Mouse (Mus musculus): ENCODE data around the gene Pafah2. TPM values are rescaled to one million over a fixed set of nuclear protein-coding genes. Genes with fewer than 3 reads are reported as not detected.

Gene Pafah2
- polyA plus RNA-seq, 2 experiments: 4.3 to 5.4 TPM

- H3K9ac ChIP-seq (replicated peaks): no peak overlapping the region
- DNase-seq (ENCODE audit: low read depth in 3 of 3, low spot score in 3 of 3) (no peak), ATAC-seq (ENCODE audit: insufficient read depth) (no peak)
- H3K4me3 ChIP-seq (ENCODE audit: insufficient read depth in 1 of 2, low read depth in 2 of 2, low read length in 2 of 2): no peak overlapping the region
- TF ChIP-seq CTCF (IDR thresholded peaks at IDR 0.05; ENCODE audit: low read depth) (no peak), EP300 (IDR thresholded peaks at IDR 0.05; ENCODE audit: low read depth) (no peak)
- H3K36me3 ChIP-seq (replicated peaks; ENCODE audit: control insufficient read depth, insufficient read depth, low read depth): no peaks in the 10 kb centered on the region
- H3K4me2 ChIP-seq (ENCODE audit: low read depth): no peak overlapping the region; the same call in 1 of the 2 replicates
- WGBS (ENCODE audit: insufficient replicate concordance): 57% methylated on average over 4 of the region's 4 CpGs
- no peak overlapping the region for H3K27ac ChIP-seq
- H3K27me3 ChIP-seq (ENCODE audit: control insufficient read depth, insufficient read depth, low read length): no peaks in the 10 kb centered on the region
- H3K9me3 ChIP-seq (ENCODE audit: control insufficient read depth, low read length): no peaks in the 10 kb centered on the region
- peaks cover 15 to 18% of the 10 kb centered on the region in 2 experiments for H3K4me1 ChIP-seq (replicated peaks; ENCODE audit: control insufficient read depth in 2 of 2, insufficient read depth in 2 of 2, low read length in 1 of 2)
These were observed 43.8 kb downstream of the Pafah2 start for GRCm38 (mm10) chr4:134439919-134440318.

GRCm38 (mm10) chr4:134442216-134442615, 46.1 kb downstream of the Pafah2 start:
- Histone ChIP-seq H3K9me3 (ENCODE audit: control insufficient read depth, low read length) (no peaks in the 10 kb centered on the region), H3K9ac (replicated peaks) (no peak overlapping the region), H3K4me2 (ENCODE audit: low read depth) (no peak overlapping the region), H3K4me1 (replicated peaks; ENCODE audit: control insufficient read depth in 2 of 2, insufficient read depth in 2 of 2, low read length in 1 of 2) (peaks cover 15 to 18% of the 10 kb centered on the region in 2 experiments), H3K27ac (no peak overlapping the region), H3K27me3 (ENCODE audit: control insufficient read depth, insufficient read depth, low read length) (no peaks in the 10 kb centered on the region), H3K4me3 (ENCODE audit: insufficient read depth in 1 of 2, low read depth in 2 of 2, low read length in 2 of 2) (no peak overlapping the region), H3K36me3 (replicated peaks; ENCODE audit: control insufficient read depth, insufficient read depth, low read depth) (no peaks in the 10 kb centered on the region)
- ATAC-seq (ENCODE audit: insufficient read depth) (no peak), DNase-seq (ENCODE audit: low read depth in 3 of 3, low spot score in 3 of 3) (no peak)
- WGBS (ENCODE audit: insufficient replicate concordance): 67% methylated on average over 4 of the region's 4 CpGs
- TF ChIP-seq EP300 (IDR thresholded peaks at IDR 0.05; ENCODE audit: low read depth): no peak
- no peak for TF ChIP-seq CTCF (IDR thresholded peaks at IDR 0.05; ENCODE audit: low read depth)

GRCm38 (mm10) chr4:134443589-134443988, 47.5 kb downstream of the Pafah2 start:
- no peak overlapping the region for H3K4me2 ChIP-seq (ENCODE audit: low read depth)
- TF ChIP-seq CTCF (IDR thresholded peaks at IDR 0.05; ENCODE audit: low read depth) (no peak), EP300 (IDR thresholded peaks at IDR 0.05; ENCODE audit: low read depth) (no peak)
- H3K9me3 ChIP-seq (ENCODE audit: control insufficient read depth, low read length): no peaks in the 10 kb centered on the region
- no peak overlapping the region for H3K9ac ChIP-seq (replicated peaks)
- DNase-seq (ENCODE audit: low read depth in 3 of 3, low spot score in 3 of 3) (no peak), ATAC-seq (ENCODE audit: insufficient read depth) (no peak)
- peaks cover 15 to 18% of the 10 kb centered on the region in 2 experiments for H3K4me1 ChIP-seq (replicated peaks; ENCODE audit: control insufficient read depth in 2 of 2, insufficient read depth in 2 of 2, low read length in 1 of 2)
- no peaks in the 10 kb centered on the region for H3K36me3 ChIP-seq (replicated peaks; ENCODE audit: control insufficient read depth, insufficient read depth, low read depth)
- H3K4me3 ChIP-seq (ENCODE audit: insufficient read depth in 1 of 2, low read depth in 2 of 2, low read length in 2 of 2): no peak overlapping the region
- WGBS (ENCODE audit: insufficient replicate concordance): 61% methylated on average over 7 of the region's 7 CpGs
- H3K27ac ChIP-seq: no peak overlapping the region
- no peaks in the 10 kb centered on the region; the same call in 1 of the 2 replicates for H3K27me3 ChIP-seq (ENCODE audit: control insufficient read depth, insufficient read depth, low read length)

GRCm38 (mm10) chr4:134444949-134445348, 48.8 kb downstream of the Pafah2 start:
- no peak overlapping the region for H3K27ac ChIP-seq
- no peak for TF ChIP-seq EP300 (IDR thresholded peaks at IDR 0.05; ENCODE audit: low read depth)
- TF ChIP-seq CTCF (IDR thresholded peaks at IDR 0.05; ENCODE audit: low read depth): no peak
- no peak overlapping the region for H3K4me3 ChIP-seq (ENCODE audit: insufficient read depth in 1 of 2, low read depth in 2 of 2, low read length in 2 of 2)
- no peak overlapping the region for H3K4me2 ChIP-seq (ENCODE audit: low read depth)
- no peaks in the 10 kb centered on the region; the same call in 1 of the 2 replicates for H3K27me3 ChIP-seq (ENCODE audit: control insufficient read depth, insufficient read depth, low read length)
- no peak for ATAC-seq (ENCODE audit: insufficient read depth)
- no peaks in the 10 kb centered on the region for H3K9me3 ChIP-seq (ENCODE audit: control insufficient read depth, low read length)
- peaks cover 4% of the 10 kb centered on the region in 2 experiments for H3K4me1 ChIP-seq (replicated peaks; ENCODE audit: control insufficient read depth in 2 of 2, insufficient read depth in 2 of 2, low read length in 1 of 2)
- 52% methylated on average over 7 of the region's 7 CpGs for WGBS (ENCODE audit: insufficient replicate concordance)
- H3K9ac ChIP-seq (replicated peaks): no peak overlapping the region
- DNase-seq (ENCODE audit: low read depth in 3 of 3, low spot score in 3 of 3): no peak
- H3K36me3 ChIP-seq (replicated peaks; ENCODE audit: control insufficient read depth, insufficient read depth, low read depth): no peaks in the 10 kb centered on the region

- DNase-seq (ENCODE audit: low read depth in 3 of 3, low spot score in 3 of 3) (no peak), ATAC-seq (ENCODE audit: insufficient read depth) (no peak)
- no peaks in the 10 kb centered on the region; a peak in 1 of 4 replicates for H3K4me1 ChIP-seq (replicated peaks; ENCODE audit: control insufficient read depth in 2 of 2, insufficient read depth in 2 of 2, low read length in 1 of 2)
- WGBS (ENCODE audit: insufficient replicate concordance): 73% methylated on average over 1 of the region's 1 CpGs
- H3K4me2 ChIP-seq (ENCODE audit: low read depth): no peak overlapping the region
- no peaks in the 10 kb centered on the region; the same call in 1 of the 2 replicates for H3K27me3 ChIP-seq (ENCODE audit: control insufficient read depth, insufficient read depth, low read length)
- H3K9me3 ChIP-seq (ENCODE audit: control insufficient read depth, low read length): no peaks in the 10 kb centered on the region
- H3K9ac ChIP-seq (replicated peaks): no peak overlapping the region
- H3K4me3 ChIP-seq (ENCODE audit: insufficient read depth in 1 of 2, low read depth in 2 of 2, low read length in 2 of 2): no peak overlapping the region
- H3K36me3 ChIP-seq (replicated peaks; ENCODE audit: control insufficient read depth, insufficient read depth, low read depth): no peaks in the 10 kb centered on the region
- TF ChIP-seq EP300 (IDR thresholded peaks at IDR 0.05; ENCODE audit: low read depth) (no peak), CTCF (IDR thresholded peaks at IDR 0.05; ENCODE audit: low read depth) (no peak)
- no peak overlapping the region for H3K27ac ChIP-seq
These were observed 49.4 kb downstream of the Pafah2 start for GRCm38 (mm10) chr4:134445489-134445888.

Measured in liver, embryonic 14.5 days (tissue).